Mouse (Mus musculus) induced T-regulatory cell, adult 2 months (primary cell): ENCODE results near the gene Junb.
A peak's percentile ranks its signal among the peaks of the same experiment; 100 is the strongest.

Experiments used
- DNase-seq: peaks from one replicate; pipeline ENCODE4 v3.0.0-alpha.2; 2012; ENCODE audit warnings: low read depth

The Junb gene

GRCm38 (mm10) chr8:84987903-84988302, 9.4 kb upstream of the Junb start:
- no peak for DNase-seq

- DNase-seq: peak; percentile 44
Measured at GRCm38 (mm10) chr8:84987388-84987787, 8.9 kb upstream of the Junb start.

- DNase-seq: no peak
Measured at GRCm38 (mm10) chr8:84986379-84986945, 7.9 kb upstream of the Junb start.

GRCm38 (mm10) chr8:84985684-84986378, 7.3 kb upstream of the Junb start:
- peak; percentile 99 for DNase-seq

- DNase-seq: peak; percentile 89
Measured at GRCm38 (mm10) chr8:84985049-84985683, 6.6 kb upstream of the Junb start.

- DNase-seq: peak; percentile 84
Measured at GRCm38 (mm10) chr8:84984294-84985048, 6.0 kb upstream of the Junb start.

GRCm38 (mm10) chr8:84982499-84983011, 4.0 kb upstream of the Junb start:
- peak; percentile 83 for DNase-seq

GRCm38 (mm10) chr8:84981644-84982498, 3.4 kb upstream of the Junb start:
- peak; percentile 67 for DNase-seq

- DNase-seq: peak; percentile 86
Measured at GRCm38 (mm10) chr8:84980622-84981358, 2.3 kb upstream of the Junb start.

GRCm38 (mm10) chr8:84979599-84980421, 1.3 kb upstream of the Junb start:
- DNase-seq: peak; percentile 98

GRCm38 (mm10) chr8:84977435-84978247, 877 bp downstream of the Junb start:
- DNase-seq: peak; percentile 88

GRCm38 (mm10) chr8:84976763-84977434, 1.6 kb downstream of the Junb start:
- no peak for DNase-seq

- DNase-seq: peak; percentile 98
Measured at GRCm38 (mm10) chr8:84976031-84976762, 2.3 kb downstream of the Junb start.

- DNase-seq: peak; percentile 92
Measured at GRCm38 (mm10) chr8:84975434-84975833, 3.1 kb downstream of the Junb start.

GRCm38 (mm10) chr8:84974543-84975142, 3.9 kb downstream of the Junb start:
- peak; percentile 87 for DNase-seq

GRCm38 (mm10) chr8:84973803-84974542, 4.5 kb downstream of the Junb start:
- DNase-seq: peak; percentile 86
